Mouse (Mus musculus) hindbrain, embryonic 16.5 days (tissue): ENCODE data around the gene Plekhm2. TPM values are rescaled to one million over a fixed set of nuclear protein-coding genes. Genes with fewer than 3 reads are reported as not detected.

ENCODE experiments used
- ATAC-seq: fragments of 200-750 bp; cut with Nextera tagmentation; 2 replicates; pipeline ENCODE4 v1.8.0; 2017; ENCODE audit warnings: moderate TSS enrichment, moderate library complexity
- H3K27ac ChIP-seq: fragments of 300-500 bp; sonication (generic); 2 replicates; pipeline ENCODE4 v1.5.1; 2014; ENCODE audit warnings: low read depth, mild to moderate bottlenecking, control low read depth, low read length, moderate library complexity
- H3K27me3 ChIP-seq: fragments of 300-500 bp; sonication (generic); replicated peaks from 2 replicates; pipeline ENCODE4 v1.6.1; 2014; ENCODE audit warnings: low read length; ENCODE audit not compliant: control insufficient read depth, insufficient read depth
- H3K36me3 ChIP-seq: fragments of 300-500 bp; sonication (generic); 2 replicates; pipeline ENCODE4 v1.6.1; 2014; ENCODE audit warnings: mild to moderate bottlenecking, low read length, moderate library complexity, mixed read lengths; ENCODE audit not compliant: control insufficient read depth, insufficient read depth
- H3K4me1 ChIP-seq: fragments of 300-500 bp; sonication (generic); 2 replicates; pipeline ENCODE4 v1.6.1; 2014; ENCODE audit warnings: low read depth, low read length; ENCODE audit not compliant: control insufficient read depth, insufficient read depth
- H3K4me2 ChIP-seq: fragments of 300-500 bp; sonication (generic); 2 replicates; pipeline ENCODE4 v1.6.1; 2014; ENCODE audit warnings: mild to moderate bottlenecking, low read length, control low read depth, moderate library complexity
- H3K4me3 ChIP-seq: fragments of 300-500 bp; sonication (generic); 2 replicates; pipeline ENCODE4 v1.5.1; 2014; ENCODE audit warnings: mild to moderate bottlenecking, low read length, control low read depth, moderate library complexity
- H3K9ac ChIP-seq: fragments of 300-500 bp; sonication (generic); 2 replicates; pipeline ENCODE4 v1.6.1; 2014; ENCODE audit warnings: low read depth, mild to moderate bottlenecking, control low read depth, low read length, moderate library complexity
- H3K9me3 ChIP-seq: fragments of 300-500 bp; sonication (generic); 2 replicates; pipeline ENCODE4 v1.6.1; 2014; ENCODE audit warnings: mild to moderate bottlenecking, low read length, moderate library complexity; ENCODE audit not compliant: control insufficient read depth
- WGBS: fragments of 180-500 bp; shearing (Covaris S2); extraction: QIAGEN DNeasy Blood & Tissue Kit; methylation state at CpG from one replicate; pipeline ENCODE4 v1.1.7; 2014; 5-methylcytosine and 5-hydroxymethylcytosine counted together
- polyA plus RNA-seq: library from polyadenylated mRNA; unstranded; fragments of >200 nt; fragmentation: Nextera tagmentation; extraction: Ambion mirVana; gene quantifications from 2 replicates; pipeline ENCODE4 v1.2.1, GENCODE M21; 2015

The Plekhm2 gene
- polyA plus RNA-seq, 1 experiment from 2014 or later: 6.7 TPM

- no peak overlapping the region for H3K4me2 ChIP-seq
- H3K9ac ChIP-seq: no peak overlapping the region
- H3K36me3 ChIP-seq: peaks cover 10% of the 10 kb centered on the region; the same call in 1 of the 2 replicates
- H3K27ac ChIP-seq: peak overlapping the region; percentile 34
- ATAC-seq: no peak
- peaks cover 3% of the 10 kb centered on the region; the same call in 1 of the 2 replicates for H3K4me1 ChIP-seq
- H3K9me3 ChIP-seq: no peaks in the 10 kb centered on the region
- H3K27me3 ChIP-seq: no peaks in the 10 kb centered on the region
- no peak overlapping the region for H3K4me3 ChIP-seq
- 88% methylated on average over 6 of the region's 6 CpGs for WGBS
These were observed 10.2 kb downstream of the Plekhm2 start for GRCm38 (mm10) chr4:141654509-141654908.

GRCm38 (mm10) chr4:141653813-141654212 is 10.9 kb downstream of the Plekhm2 start:
- peak; percentile 44; the same call in 1 of the 2 replicates for ATAC-seq
- Histone ChIP-seq H3K36me3 (peaks cover 10% of the 10 kb centered on the region; the same call in 1 of the 2 replicates), H3K27ac (peak overlapping the region; percentile 34; the same call in 1 of the 2 replicates), H3K4me1 (peaks cover 7% of the 10 kb centered on the region; the same call in 1 of the 2 replicates), H3K4me3 (no peak overlapping the region), H3K9ac (no peak overlapping the region), H3K4me2 (no peak overlapping the region), H3K27me3 (no peaks in the 10 kb centered on the region), H3K9me3 (no peaks in the 10 kb centered on the region)
- 84% methylated on average over 13 of the region's 13 CpGs for WGBS

GRCm38 (mm10) chr4:141653044-141653443 is 11.7 kb downstream of the Plekhm2 start:
- Histone ChIP-seq H3K9me3 (no peaks in the 10 kb centered on the region), H3K4me2 (no peak overlapping the region), H3K36me3 (peaks cover 10% of the 10 kb centered on the region; the same call in 1 of the 2 replicates), H3K4me3 (no peak overlapping the region), H3K27me3 (no peaks in the 10 kb centered on the region), H3K4me1 (peaks cover 8% of the 10 kb centered on the region; the same call in 1 of the 2 replicates), H3K27ac (no peak overlapping the region), H3K9ac (no peak overlapping the region)
- 91% methylated on average over 8 of the region's 8 CpGs for WGBS
- ATAC-seq: no peak

- no peak overlapping the region for H3K9ac ChIP-seq
- peaks cover 8% of the 10 kb centered on the region; the same call in 1 of the 2 replicates for H3K4me1 ChIP-seq
- no peak overlapping the region for H3K4me3 ChIP-seq
- H3K4me2 ChIP-seq: no peak overlapping the region
- WGBS: 79% methylated on average over 10 of the region's 10 CpGs
- no peak for ATAC-seq
- H3K27ac ChIP-seq: no peak overlapping the region
- H3K9me3 ChIP-seq: no peaks in the 10 kb centered on the region
- H3K36me3 ChIP-seq: peaks cover 8% of the 10 kb centered on the region; the same call in 1 of the 2 replicates
- H3K27me3 ChIP-seq: no peaks in the 10 kb centered on the region
These were observed 12.8 kb downstream of the Plekhm2 start for GRCm38 (mm10) chr4:141651944-141652343.

GRCm38 (mm10) chr4:141651286-141651685 is 13.4 kb downstream of the Plekhm2 start:
- WGBS: 79% methylated on average over 6 of the region's 6 CpGs
- no peak for ATAC-seq
- Histone ChIP-seq H3K27me3 (no peaks in the 10 kb centered on the region), H3K4me1 (peaks cover 8% of the 10 kb centered on the region; the same call in 1 of the 2 replicates), H3K4me3 (no peak overlapping the region), H3K9ac (no peak overlapping the region), H3K27ac (no peak overlapping the region), H3K9me3 (no peaks in the 10 kb centered on the region), H3K36me3 (peaks cover 5% of the 10 kb centered on the region; the same call in 1 of the 2 replicates), H3K4me2 (no peak overlapping the region)

GRCm38 (mm10) chr4:141649244-141649643 is 15.5 kb downstream of the Plekhm2 start:
- Histone ChIP-seq H3K9ac (no peak overlapping the region), H3K27ac (peak overlapping the region; percentile 48; the same call in 1 of the 2 replicates), H3K9me3 (no peaks in the 10 kb centered on the region), H3K4me2 (no peak overlapping the region), H3K36me3 (peaks cover 5% of the 10 kb centered on the region; the same call in 1 of the 2 replicates), H3K27me3 (no peaks in the 10 kb centered on the region), H3K4me1 (peaks cover 8% of the 10 kb centered on the region; the same call in 1 of the 2 replicates), H3K4me3 (no peak overlapping the region)
- ATAC-seq: peak; percentile 37; the same call in 1 of the 2 replicates
- 55% methylated on average over 6 of the region's 6 CpGs for WGBS

GRCm38 (mm10) chr4:141648262-141648661 is 16.4 kb downstream of the Plekhm2 start:
- H3K36me3 ChIP-seq: peaks cover 5% of the 10 kb centered on the region; the same call in 1 of the 2 replicates
- 71% methylated on average over 5 of the region's 5 CpGs for WGBS
- H3K4me2 ChIP-seq: no peak overlapping the region
- ATAC-seq: no peak
- no peak overlapping the region for H3K9ac ChIP-seq
- H3K4me1 ChIP-seq: peaks cover 17% of the 10 kb centered on the region
- H3K4me3 ChIP-seq: no peak overlapping the region
- no peaks in the 10 kb centered on the region for H3K27me3 ChIP-seq
- H3K27ac ChIP-seq: no peak overlapping the region
- no peaks in the 10 kb centered on the region for H3K9me3 ChIP-seq

- Histone ChIP-seq H3K36me3 (peaks cover 5% of the 10 kb centered on the region; the same call in 1 of the 2 replicates), H3K9me3 (no peaks in the 10 kb centered on the region), H3K4me2 (no peak overlapping the region), H3K27ac (no peak overlapping the region), H3K9ac (no peak overlapping the region), H3K4me1 (peaks cover 24% of the 10 kb centered on the region), H3K4me3 (no peak overlapping the region), H3K27me3 (no peaks in the 10 kb centered on the region)
- 91% methylated on average over 3 of the region's 3 CpGs for WGBS
- no peak for ATAC-seq
These were observed 17.5 kb downstream of the Plekhm2 start for GRCm38 (mm10) chr4:141647187-141647586.

- Histone ChIP-seq H3K9ac (no peak overlapping the region), H3K27ac (no peak overlapping the region), H3K4me3 (no peak overlapping the region), H3K27me3 (no peaks in the 10 kb centered on the region), H3K9me3 (no peaks in the 10 kb centered on the region), H3K36me3 (peaks cover 12% of the 10 kb centered on the region), H3K4me1 (peaks cover 25% of the 10 kb centered on the region), H3K4me2 (no peak overlapping the region)
- ATAC-seq: no peak
- 96% methylated on average over 8 of the region's 8 CpGs for WGBS
These were observed 18.7 kb downstream of the Plekhm2 start for GRCm38 (mm10) chr4:141645988-141646387.
